Mouse (Mus musculus) kidney, adult 11 months (tissue): ENCODE results near the gene Tomm5.
"Not testable (repeated sequence)": the region's sequence is repeated elsewhere in the genome, so short reads cannot be mapped to it uniquely, and the experiment has no call there.

ENCODE experiments used
- DNase-seq: peaks from one replicate; pipeline ENCODE4 v3.0.0; 2022

The Tomm5 gene

GRCm38 (mm10) chr4:45066036-45066730 is 41.7 kb downstream of the Tomm5 start:
- DNase-seq = no peak

DNA sequence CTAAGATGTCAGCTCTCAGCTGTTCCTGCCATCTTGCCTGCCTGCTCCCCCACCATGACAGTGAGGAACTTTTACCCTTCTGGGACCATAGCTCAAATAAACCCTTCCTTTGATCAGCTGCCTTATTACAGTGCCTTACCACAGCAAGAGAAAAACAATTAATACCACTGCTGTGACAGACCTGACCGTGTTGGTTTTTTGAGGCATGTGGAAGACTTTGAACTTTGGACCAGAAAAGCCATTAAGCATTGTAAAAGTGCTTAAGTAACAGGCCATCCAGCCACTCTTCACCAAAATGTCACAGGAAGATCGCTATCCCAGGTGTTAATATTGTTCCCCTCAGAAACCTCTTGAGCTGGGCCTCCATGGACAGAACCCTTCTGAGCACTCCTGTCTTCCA is 43.3 kb downstream of the Tomm5 start:
- peak; percentile 13 for DNase-seq

DNA sequence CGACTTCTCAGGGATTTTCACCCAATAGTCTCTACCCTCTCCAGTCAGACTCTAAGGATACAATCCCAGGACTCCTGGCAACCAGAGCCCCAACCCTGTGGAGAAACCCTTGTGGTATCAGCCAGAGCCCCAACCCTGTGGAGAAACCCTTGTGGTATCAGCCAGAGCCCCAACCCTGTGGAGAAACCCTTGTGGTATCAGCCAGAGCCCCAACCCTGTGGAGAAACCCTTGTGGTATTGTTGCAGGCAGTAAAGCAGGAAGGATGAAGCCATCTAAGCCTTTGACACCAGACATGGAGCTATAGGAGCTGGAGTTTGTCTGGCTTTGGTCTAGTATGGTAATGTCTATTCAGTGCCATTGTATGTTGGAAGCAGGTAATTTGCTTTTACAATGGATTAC is 44.1 kb downstream of the Tomm5 start:
- not testable (repeated sequence) for DNase-seq

DNA sequence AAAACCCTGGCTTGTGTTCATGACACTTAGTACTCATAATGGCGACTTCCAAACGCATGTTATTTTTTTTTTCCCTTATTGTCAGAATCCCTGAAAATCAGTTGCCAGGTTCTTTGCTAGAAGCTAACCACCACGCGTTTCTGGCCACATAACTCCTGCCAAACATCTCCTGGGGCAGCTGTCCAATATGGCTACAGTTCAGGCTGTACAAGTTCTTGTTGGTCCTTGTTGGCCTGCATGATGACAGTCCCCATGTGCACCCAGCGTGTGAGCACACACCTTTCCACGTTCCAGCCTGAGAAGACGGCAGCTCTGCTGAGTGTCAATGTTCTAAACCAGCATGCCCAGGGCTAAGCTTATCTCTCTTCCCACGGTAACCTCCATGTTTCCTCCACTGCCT is 52.5 kb downstream of the Tomm5 start:
- no peak for DNase-seq
